Mouse (Mus musculus) megakaryocyte progenitor cell, adult 5-6 weeks (primary cell): Measurements from ENCODE around the gene Cep41. TPM values are rescaled to one million over a fixed set of nuclear protein-coding genes. Genes with fewer than 3 reads are reported as not detected.
A peak's percentile ranks its signal among the peaks of the same experiment; 100 is the strongest.

ENCODE experiments used
- ATAC-seq: replicated peaks from 2 replicates; pipeline ENCODE4 v1.8.0; 2016; ENCODE audit warnings: mild to moderate bottlenecking, moderate TSS enrichment, inconsistent platforms; ENCODE audit not compliant: poor library complexity
- total RNA-seq, 2 experiments: library from RNA; stranded (forward) in 1 of 2; stranded (reverse) in 1 of 2; fragments of 157-497, 149-512 nt in 1 of 2; fragments of 200-1000 nt in 1 of 2; gene quantifications; 2 replicates each; pipeline versions ENCODE4 v1.2.3 to v1.2.4; 2015 to 2017

Cep41 gene
- total RNA-seq, 2 experiments from 2014 or later = 5.2 to 10.2 TPM

- ATAC-seq = peak; percentile 20; the same call in 1 of the 2 replicates
Observed at GRCm38 (mm10) chr6:30675281-30675771, 18.2 kb downstream of the Cep41 start.

- no peak for ATAC-seq
Observed at GRCm38 (mm10) chr6:30674714-30675280, 18.8 kb downstream of the Cep41 start.

GRCm38 (mm10) chr6:30673764-30674561 is 19.6 kb downstream of the Cep41 start:
- ATAC-seq = peak; percentile 25; the same call in 1 of the 2 replicates

DNA sequence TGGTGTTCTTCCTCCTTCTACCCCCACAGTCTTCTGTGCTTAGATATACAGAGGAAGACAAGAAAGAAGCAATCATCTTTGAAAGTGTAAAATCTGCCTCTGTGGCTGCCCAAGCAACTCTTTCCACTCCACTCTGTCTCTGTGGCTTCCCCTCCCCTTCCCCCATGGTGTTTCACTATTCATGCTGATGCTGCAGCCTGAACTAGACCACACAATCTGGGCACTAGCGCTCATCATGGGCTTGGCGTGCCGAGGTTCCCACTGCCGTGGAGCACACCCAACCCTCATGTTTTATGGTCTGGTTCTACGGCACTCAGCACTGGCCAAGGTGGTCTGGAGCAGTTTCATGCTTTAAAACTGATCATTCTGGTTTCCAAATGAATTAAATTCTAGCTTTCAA is 21.9 kb downstream of the Cep41 start:
- ATAC-seq = peak; percentile 44; the same call in 1 of the 2 replicates

DNA sequence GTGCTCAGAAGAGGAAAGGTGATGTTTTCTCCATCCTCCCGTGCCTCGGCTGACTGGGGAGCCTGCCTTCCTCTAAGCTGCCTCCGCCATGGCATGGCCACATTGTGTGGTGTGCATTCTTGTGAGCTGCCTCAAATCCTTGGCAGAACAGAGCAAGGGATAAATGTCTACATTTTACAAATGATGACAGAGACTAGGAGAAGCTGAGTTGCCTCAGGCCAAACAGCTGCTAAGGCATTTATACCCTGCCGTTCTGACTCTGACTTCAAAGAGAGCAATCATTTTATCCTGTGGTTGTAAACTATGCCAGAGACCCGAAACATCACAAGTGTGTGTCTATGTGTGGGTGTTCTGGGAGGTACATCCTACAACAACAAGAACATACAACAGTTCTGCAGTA is 26.0 kb downstream of the Cep41 start:
- no peak for ATAC-seq

DNA sequence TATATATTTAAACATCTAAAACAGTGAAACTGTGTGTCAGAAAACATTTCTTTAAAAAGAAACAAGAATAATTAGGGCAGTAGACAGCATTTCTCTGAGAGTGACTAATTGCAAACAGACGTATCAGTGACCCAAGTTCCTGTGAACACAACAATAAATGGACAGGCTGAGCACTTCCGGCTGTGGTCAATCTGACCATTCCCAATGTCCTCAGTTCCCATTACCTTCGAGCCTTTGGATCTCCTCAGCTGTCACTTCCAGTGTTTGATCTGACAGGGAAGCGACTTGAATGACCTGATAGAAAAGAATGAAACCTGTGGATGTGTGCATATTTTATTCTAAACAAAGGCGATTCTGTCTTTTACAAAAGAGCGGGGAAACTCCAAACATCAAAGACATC is 27.5 kb downstream of the Cep41 start:
- no peak for ATAC-seq

DNA sequence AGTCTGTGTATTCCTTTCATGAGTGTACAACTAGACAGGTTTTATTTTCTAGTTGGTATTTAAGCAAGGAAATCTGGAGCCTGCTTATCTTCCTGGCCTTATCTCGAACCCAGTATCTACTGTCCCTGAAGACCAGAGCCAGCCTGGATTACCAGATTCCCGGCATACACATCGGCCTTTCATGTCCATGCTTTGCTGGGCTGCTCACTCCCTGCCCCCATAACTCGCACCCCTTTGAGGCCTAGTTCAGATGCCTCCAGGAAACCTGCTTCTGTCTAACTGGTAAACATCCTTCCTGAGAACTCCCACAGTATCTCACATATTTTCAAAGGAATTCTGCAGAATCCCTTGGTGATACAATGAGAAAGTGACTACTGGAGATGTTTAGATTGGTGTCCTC is 28.3 kb downstream of the Cep41 start:
- no peak for ATAC-seq

GRCm38 (mm10) chr6:30664776-30665175 is 28.8 kb downstream of the Cep41 start:
- ATAC-seq = no peak

GRCm38 (mm10) chr6:30658619-30659018 is 34.9 kb downstream of the Cep41 start:
- no peak for ATAC-seq

GRCm38 (mm10) chr6:30657279-30657678 is 36.3 kb downstream of the Cep41 start:
- ATAC-seq = no peak

GRCm38 (mm10) chr6:30654932-30655331 is 38.6 kb downstream of the Cep41 start:
- ATAC-seq = no peak

- no peak for ATAC-seq
Observed at GRCm38 (mm10) chr6:30654402-30654859, 39.1 kb downstream of the Cep41 start.

DNA sequence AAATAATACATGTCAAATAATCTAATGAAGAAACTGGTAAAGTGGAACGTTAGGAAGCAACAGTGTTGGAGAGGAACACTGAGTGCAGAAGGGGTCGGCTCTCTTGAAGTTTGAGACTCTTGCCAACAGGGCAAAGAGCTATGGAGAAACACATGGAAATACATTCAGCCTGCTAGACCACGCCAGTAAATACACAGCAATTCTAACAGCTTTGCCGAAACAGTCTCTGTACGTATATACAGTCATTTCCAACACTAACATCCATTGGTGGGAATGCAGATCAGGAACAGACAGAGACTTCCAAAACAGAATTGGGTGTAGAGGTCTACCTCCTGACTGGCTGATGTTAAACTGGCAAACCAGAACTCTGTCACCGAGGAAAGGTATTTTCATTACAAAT is 40.0 kb downstream of the Cep41 start:
- no peak for ATAC-seq

DNA sequence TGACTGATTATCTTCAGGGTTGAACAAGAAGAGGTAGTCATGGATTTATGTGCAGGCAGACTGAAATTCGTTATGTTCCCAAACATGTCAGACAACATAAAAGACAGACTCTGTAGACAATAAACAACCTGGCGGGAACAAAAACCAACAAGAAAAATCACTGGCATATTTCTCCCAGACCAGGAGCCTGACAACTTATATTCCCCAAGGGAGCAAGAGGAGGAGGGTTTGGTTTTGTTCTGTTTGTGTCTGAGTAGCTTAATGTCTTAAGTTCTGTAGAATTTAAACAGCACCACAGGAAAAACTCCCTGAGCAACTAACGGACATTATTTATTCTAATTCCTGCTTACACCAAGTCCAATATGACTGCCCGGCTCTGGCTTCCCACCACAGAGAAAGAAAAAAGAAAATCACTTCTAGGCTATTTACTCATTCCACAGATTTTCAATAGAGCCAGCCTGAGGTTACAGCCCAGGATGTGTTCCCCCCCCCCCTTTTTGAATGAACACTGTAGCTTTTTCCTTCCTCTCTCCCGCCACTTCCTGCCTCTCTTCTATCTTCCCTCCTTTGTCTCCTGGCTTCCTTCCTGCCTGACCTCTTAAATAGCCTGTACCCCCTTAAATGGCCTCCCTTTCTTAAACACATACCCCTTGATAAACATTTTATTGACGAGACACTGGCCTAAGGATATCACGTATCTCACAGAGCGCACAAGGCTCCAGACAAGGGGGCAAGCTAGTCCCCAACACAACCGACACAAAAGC is 40.9 kb downstream of the Cep41 start:
- no peak for ATAC-seq

DNA sequence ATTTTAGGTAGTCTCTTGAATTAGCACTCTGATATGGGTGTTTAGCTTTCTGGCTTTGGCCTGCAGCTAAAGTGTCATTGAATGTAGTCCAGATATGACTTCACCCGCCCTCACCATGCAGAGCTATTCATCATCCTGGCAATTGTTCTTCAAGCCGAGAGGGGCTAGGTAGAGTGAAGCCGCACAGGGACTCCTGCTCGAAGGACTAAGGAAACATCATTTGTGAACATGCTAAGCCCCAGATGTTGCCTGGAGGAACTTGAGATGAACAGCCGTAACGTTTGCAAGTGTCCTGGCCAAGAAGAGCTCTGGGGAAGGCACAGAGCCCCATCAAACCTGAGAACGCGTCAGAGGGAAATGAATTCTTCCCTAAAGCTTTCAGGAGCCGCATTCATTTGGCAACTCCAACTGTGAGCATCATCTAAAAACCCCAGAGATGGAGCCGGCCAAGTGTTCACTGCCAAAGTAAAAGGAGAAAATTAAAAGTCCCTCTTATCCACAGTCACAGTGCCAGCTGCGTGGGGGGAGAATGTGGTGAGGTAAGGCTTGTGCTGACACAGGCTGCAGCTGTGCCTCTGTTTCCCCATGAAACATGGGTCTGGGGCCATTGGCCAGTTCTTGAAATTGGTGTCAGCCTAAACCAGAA is 43.8 kb downstream of the Cep41 start:
- no peak for ATAC-seq

DNA sequence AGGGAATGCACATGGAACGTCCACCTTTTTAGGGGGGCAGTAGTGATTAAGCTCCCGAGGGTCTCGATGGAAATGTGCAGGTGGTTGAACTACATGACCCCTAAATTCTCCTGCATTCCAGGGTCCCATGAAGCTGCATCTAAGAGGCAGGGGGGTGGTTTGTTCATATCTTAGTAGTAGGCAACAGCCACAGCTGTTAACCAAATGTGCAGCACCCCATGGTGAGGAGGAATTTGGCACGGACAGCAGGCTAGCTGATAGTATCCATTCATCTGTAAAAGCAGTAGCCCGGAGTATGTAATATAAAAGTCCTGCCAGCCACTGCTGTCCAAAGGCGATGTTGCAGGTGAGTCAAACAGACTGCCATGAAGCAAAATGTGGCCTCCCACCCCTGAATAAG is 48.2 kb downstream of the Cep41 start:
- ATAC-seq = no peak

DNA sequence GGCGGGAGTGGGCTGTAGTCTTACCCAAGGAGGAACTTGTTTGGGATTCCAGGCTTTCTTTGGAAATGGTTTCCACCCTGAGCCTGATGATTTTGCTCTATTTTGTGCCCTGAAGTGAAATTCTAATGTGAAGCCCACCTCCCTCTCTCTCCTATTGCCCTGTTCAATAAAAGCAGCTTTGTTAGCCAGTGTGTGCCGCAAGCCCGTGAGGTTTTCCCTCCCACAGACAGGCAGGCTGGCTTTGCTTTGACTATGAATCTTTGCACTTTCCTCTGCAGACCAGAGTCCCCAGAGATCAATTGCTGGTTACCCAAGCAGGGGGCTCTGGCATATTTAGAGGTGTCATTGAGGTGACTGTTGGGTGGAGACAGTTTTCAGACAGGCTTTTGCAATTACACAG is 49.1 kb downstream of the Cep41 start:
- ATAC-seq = no peak

DNA sequence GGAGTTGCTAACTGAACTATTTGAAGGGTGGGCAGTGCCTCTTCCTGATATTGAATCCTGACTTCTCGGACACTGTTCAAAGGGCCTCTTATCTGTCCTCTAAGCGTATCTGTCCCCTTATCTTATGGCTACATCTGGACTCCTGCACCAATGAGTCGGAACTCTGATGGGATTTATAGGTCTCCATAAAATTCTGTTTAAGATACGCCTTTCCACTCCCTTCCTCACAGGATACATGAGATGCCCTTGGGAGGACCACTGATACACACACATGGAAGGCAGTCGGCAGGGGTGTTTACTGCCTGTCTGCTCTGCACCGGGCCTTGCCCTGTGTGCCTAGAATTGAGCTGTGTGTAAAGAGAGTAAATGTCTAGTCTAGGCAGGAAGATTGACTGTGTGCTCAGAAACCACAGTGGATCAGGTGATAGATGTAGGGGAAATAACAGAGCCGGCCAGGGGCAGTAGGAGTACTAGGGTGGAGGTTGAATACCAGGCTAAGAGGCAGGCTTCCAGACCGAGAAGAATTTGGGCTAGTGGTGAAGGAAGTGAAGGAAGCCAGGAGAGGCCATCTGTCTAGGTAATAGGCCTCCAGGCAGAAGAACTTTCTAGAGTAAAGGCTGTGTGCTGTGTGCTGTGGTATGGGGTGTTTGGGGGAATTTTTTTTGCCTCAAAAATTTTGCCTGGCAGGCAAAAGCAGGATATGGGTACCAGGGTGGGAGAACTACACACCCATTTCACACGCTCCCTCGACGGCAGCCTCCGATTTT is 49.7 kb downstream of the Cep41 start:
- ATAC-seq = no peak

DNA sequence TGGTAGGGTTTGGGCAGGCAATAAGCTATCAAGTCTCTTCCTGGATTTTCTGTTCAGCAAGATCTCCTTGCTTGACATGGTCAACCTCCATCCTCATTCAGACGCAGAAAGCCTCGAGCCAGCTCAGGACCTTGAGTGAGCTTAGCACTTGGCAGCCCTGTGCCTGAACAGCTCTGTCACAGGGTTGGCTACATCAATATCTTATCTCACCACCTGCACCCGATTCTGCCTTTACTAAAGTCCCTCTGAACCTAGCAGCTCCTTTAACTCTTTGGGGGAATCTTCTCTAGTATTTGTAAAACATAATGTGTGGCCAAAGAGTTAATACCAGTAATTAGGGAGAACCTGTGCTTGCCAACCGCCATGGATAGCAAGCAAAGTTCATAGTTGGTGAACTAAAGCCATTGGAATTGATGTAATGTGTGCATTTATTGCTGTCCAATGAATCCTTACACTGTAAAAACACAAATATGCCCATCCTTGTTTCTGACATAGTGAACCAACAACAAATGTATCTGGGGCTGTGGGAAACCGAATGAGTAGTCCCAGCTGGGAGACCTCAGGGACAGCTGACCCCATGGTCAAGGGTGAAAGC is 54.8 kb downstream of the Cep41 start, which contains the start of gene Cpa1:
Cpa1 (plus strand) TSS at position 545 of the 595 bp plus-strand sequence.
- peak; percentile 95 for ATAC-seq
